Mouse (Mus musculus): Measurements from ENCODE around the gene Ppp1r16b.

DNA sequence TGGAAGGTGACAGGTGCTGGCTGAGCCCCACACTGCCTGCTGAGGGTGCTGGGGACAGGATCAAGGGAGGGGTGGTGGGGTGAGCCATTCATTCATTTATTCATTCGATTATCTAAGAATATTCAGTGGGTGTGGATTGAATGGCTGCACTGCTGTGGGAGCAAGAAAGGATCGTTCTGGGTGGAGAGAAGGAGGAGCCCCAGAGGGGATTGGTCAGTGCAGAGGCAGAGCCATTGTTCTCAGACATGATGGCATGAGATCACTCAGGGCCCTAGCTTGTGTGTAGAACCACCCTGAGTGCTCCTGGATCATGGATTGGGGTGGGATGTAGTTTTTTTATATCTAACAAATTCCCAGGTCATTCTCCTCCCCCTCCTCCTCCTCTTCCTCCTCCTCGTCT, 56.3 kb downstream of the Ppp1r16b start:
- TF ChIP-seq CTCF (IDR thresholded peaks at IDR 0.05), result no peak
- no peak for TF ChIP-seq EP300 (IDR thresholded peaks at IDR 0.05)
